Mouse (Mus musculus) embryonic facial prominence, embryonic 10.5 days (tissue): ENCODE measurements around the gene Aldh3b3. TPM values are rescaled to one million over a fixed set of nuclear protein-coding genes. Genes with fewer than 3 reads are reported as not detected.

Experiments
- DNase-seq: peaks from one replicate; pipeline ENCODE4 v3.0.0-alpha.2; 2017; ENCODE audit warnings: low spot score
- H3K27ac ChIP-seq: fragments of 300-500 bp; sonication (generic); replicated peaks from 2 replicates; pipeline ENCODE4 v1.5.1; 2016; ENCODE audit warnings: mild to moderate bottlenecking
- H3K27me3 ChIP-seq: fragments of 300-500 bp; sonication (generic); replicated peaks from 2 replicates; pipeline ENCODE4 v1.6.1; 2016; ENCODE audit warnings: low read depth, mild to moderate bottlenecking; ENCODE audit not compliant: poor library complexity, severe bottlenecking
- H3K36me3 ChIP-seq: fragments of 300-500 bp; sonication (generic); replicated peaks from 2 replicates; pipeline ENCODE4 v1.6.1; 2016; ENCODE audit warnings: mild to moderate bottlenecking, moderate library complexity
- H3K4me1 ChIP-seq: fragments of 300-500 bp; sonication (generic); 2 replicates; pipeline ENCODE4 v1.6.1; 2016
- H3K4me3 ChIP-seq: fragments of 300-500 bp; sonication (generic); 2 replicates; pipeline ENCODE4 v1.5.1; 2016; ENCODE audit warnings: mild to moderate bottlenecking, moderate library complexity
- H3K9me3 ChIP-seq: fragments of 300-500 bp; sonication (generic); 2 replicates; pipeline ENCODE4 v1.6.1; 2016; ENCODE audit warnings: mild to moderate bottlenecking
- WGBS: fragments of 180-500 bp; shearing (Covaris S2); methylation state at CpG from one replicate; pipeline ENCODE4 v1.1.7; 2016; 5-methylcytosine and 5-hydroxymethylcytosine counted together
- polyA plus RNA-seq: library from polyadenylated mRNA; unstranded; fragments of >200 nt; fragmentation: Nextera tagmentation; extraction: Ambion mirVana; gene quantifications from 2 replicates; pipeline ENCODE4 v1.2.1, GENCODE M21; 2016

The Aldh3b3 gene
- polyA plus RNA-seq, 1 experiment from 2014 or later: not detected

DNA sequence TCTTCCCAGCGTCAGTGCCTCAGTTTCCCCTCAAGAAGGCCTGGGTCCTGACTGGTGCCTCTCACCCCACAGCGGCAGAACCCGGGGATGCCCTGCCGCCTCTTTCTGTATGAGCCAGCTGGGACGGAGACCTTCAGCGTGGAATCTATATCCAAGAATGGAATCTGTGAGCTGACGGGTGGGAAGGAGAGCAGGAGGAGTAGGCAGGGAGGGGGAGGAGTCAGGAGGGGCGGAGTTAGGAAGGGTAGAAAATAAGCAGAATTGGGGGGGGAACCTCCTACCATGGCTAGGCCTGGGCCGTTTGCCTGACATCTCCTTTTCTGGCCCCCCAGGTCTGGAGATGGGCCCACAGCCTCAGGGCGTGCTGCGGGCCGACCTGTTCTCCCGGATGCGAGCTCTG lies 29.6 kb downstream of the Aldh3b3 start:
- H3K9me3 ChIP-seq: peaks cover 6% of the 10 kb centered on the region; the same call in 1 of the 2 replicates
- WGBS: 88% methylated on average over 14 of the region's 14 CpGs
- H3K4me1 ChIP-seq: peaks cover 54% of the 10 kb centered on the region
- H3K27ac ChIP-seq: no peak overlapping the region
- H3K36me3 ChIP-seq: no peaks in the 10 kb centered on the region
- DNase-seq: no peak
- no peak overlapping the region for H3K4me3 ChIP-seq
- H3K27me3 ChIP-seq: no peaks in the 10 kb centered on the region

DNA sequence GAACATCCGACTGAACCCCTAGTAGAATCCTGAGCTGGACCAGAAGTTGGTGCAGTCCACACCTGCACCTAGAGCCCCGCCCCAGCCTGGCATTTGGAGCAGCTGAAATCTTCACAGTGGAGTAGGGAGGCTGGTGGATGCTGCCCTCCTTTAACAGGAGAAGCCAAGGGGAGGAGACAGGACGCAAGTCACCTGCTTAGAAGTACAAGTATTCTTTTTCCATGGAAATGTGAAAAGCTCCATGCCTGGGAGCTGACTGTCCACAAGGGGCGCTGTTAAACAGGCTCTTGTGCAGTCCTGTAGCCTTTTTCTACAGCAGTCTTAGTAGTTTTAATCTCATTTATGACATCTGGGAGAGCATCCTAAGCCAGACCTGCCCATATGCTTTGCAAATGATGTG lies 30.3 kb downstream of the Aldh3b3 start:
- DNase-seq: no peak
- Histone ChIP-seq H3K27ac (no peak overlapping the region), H3K36me3 (no peaks in the 10 kb centered on the region), H3K9me3 (peaks cover 6% of the 10 kb centered on the region; the same call in 1 of the 2 replicates), H3K27me3 (no peaks in the 10 kb centered on the region), H3K4me3 (no peak overlapping the region), H3K4me1 (peaks cover 47% of the 10 kb centered on the region)
- WGBS: 84% methylated on average over 4 of the region's 4 CpGs

DNA sequence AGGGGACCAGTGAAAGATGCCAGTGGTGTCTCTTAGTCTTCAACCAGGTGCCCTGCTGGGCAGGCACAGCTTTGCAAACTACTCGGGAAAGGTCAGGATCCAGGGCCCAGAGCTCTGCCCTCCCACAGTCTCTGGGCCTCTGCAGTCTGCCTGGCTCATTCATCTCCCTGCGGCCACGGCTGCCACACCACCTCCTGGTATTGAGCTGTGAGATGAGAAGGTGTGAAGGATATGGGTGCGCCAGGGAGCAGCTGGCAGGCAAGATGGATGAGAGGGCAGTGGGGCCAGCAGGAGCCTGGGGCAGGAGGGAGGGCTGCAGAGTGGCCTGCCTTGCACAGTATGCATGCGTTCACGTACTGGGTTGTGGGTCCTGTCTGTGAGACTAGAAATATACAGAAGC lies 32.4 kb downstream of the Aldh3b3 start:
- DNase-seq: no peak

DNA sequence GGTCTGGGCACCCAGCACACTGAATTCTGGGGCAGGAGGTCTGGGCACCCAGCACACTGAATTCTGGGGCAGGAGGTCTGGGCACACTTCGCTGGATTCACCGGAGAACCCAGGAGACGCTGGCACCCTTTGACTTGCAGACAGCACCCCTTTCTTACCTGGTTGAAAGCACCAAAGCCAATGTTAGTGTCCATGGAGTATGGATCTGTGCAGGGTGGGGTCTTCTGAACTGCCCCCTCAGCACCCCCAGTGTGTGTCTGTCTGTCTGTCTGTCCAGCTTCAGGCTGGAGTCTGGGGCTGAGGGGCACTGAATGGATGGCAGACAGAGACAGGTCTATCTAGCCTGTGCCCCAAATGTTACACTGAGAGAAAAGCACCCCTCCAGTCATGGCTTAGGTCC lies 33.1 kb downstream of the Aldh3b3 start:
- H3K4me1 ChIP-seq: peaks cover 35% of the 10 kb centered on the region
- H3K27me3 ChIP-seq: no peaks in the 10 kb centered on the region
- 0 out of 2 replicates have a peak overlapping the region, but pooled peaks have one; percentile 4 for H3K27ac ChIP-seq
- H3K36me3 ChIP-seq: no peaks in the 10 kb centered on the region
- H3K9me3 ChIP-seq: peaks cover 6% of the 10 kb centered on the region; the same call in 1 of the 2 replicates
- 95% methylated on average over 3 of the region's 3 CpGs for WGBS
- no peak for DNase-seq
- no peak overlapping the region for H3K4me3 ChIP-seq

More for the DNA sequence above, 32.4 kb downstream of the Aldh3b3 start:
- Histone ChIP-seq H3K27me3 (no peaks in the 10 kb centered on the region), H3K4me1 (peaks cover 35% of the 10 kb centered on the region), H3K9me3 (peaks cover 6% of the 10 kb centered on the region; the same call in 1 of the 2 replicates), H3K4me3 (no peak overlapping the region), H3K27ac (no peak overlapping the region; the same call in 1 of the 2 replicates), H3K36me3 (no peaks in the 10 kb centered on the region)
- 69% methylated on average over 6 of the region's 6 CpGs for WGBS

DNA sequence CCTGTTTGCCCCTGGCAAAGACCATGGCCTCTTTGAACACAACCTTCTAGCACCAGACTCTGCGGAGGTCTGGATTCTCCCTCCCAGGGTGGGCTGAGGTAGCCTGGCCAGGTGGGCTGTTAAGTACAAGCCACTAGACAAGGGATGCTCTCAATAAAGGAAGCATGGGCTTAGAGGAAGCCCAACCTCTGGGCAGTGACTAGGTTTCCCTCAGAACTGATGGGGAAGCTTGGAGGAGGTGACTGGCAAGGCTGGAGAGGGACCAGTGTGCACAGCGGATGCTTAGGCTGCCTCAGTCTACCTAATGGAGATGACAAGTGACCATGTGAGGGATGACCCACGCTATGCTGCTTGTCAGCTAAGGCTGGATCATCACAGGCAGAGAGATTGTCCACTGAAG lies 33.5 kb downstream of the Aldh3b3 start:
- WGBS: 83% methylated on average over 3 of the region's 3 CpGs
- Histone ChIP-seq H3K36me3 (no peaks in the 10 kb centered on the region), H3K27me3 (no peaks in the 10 kb centered on the region), H3K4me1 (peaks cover 33% of the 10 kb centered on the region), H3K27ac (0 out of 2 replicates have a peak overlapping the region, but pooled peaks have one; percentile 4), H3K9me3 (peaks cover 6% of the 10 kb centered on the region; the same call in 1 of the 2 replicates), H3K4me3 (no peak overlapping the region)
- no peak for DNase-seq

DNA sequence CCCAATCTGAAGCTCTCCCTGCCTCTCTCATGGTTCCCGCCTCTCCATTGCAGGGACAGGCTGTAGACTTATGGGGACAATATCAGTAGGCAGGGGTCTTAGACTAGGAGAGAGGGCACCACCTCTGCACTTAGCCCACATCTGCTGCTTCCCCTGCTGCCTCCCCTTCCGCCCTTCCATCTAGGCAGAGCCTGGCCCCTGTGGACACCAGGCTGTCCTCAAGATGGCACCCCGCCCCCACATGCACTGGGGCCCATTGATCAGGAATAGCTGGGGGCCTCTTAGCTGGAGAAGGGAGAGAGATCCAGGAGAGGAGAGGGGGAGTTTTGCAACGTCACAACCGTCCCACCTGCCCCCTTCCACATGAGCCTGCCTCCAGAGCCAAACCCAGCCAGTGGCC lies 34.0 kb downstream of the Aldh3b3 start, which contains the start of gene Tbx10:
Gene Tbx10, plus strand, starts transcription at position 337 of the 400 bp plus-strand sequence.
- Histone ChIP-seq H3K4me3 (no peak within 1 kb of the TSS), H3K4me1 (peaks cover 36% of the 10 kb centered on the region), H3K27ac (0 out of 2 replicates have a peak within 1 kb of the TSS, but pooled peaks have one; percentile 19), H3K36me3 (no peaks in the 10 kb centered on the region), H3K9me3 (peaks cover 6% of the 10 kb centered on the region; the same call in 1 of the 2 replicates), H3K27me3 (no peaks in the 10 kb centered on the region)
- DNase-seq: no peak
- 50% methylated on average over 5 of the region's 5 CpGs for WGBS

DNA sequence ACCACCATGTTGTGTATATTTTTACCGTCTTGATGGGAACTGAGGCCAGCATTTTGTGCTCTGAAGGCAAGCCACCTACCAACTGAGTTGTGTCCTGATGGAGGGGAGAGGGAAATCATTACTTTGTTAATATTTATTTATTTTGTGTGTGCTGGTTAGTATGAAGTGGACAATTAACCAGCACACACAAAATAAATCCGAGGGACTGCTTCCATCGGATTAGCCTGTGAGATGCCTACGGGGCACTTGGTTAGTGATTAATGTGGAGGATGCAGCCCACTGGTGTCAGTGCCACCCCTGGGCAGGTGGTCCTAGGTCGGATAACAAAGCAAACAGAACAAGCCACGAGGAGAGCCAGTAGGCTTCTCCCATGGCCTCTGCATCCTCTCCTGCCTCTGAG lies 36.5 kb downstream of the Aldh3b3 start:
- peaks cover 51% of the 10 kb centered on the region for H3K4me1 ChIP-seq
- WGBS: 65% methylated on average over 6 of the region's 6 CpGs
- H3K9me3 ChIP-seq: no peaks in the 10 kb centered on the region
- H3K27me3 ChIP-seq: peaks cover 13% of the 10 kb centered on the region; the same call in 1 of the 2 replicates
- H3K27ac ChIP-seq: no peak overlapping the region; the same call in 1 of the 2 replicates
- DNase-seq: no peak
- no peaks in the 10 kb centered on the region for H3K36me3 ChIP-seq
- no peak overlapping the region for H3K4me3 ChIP-seq

DNA sequence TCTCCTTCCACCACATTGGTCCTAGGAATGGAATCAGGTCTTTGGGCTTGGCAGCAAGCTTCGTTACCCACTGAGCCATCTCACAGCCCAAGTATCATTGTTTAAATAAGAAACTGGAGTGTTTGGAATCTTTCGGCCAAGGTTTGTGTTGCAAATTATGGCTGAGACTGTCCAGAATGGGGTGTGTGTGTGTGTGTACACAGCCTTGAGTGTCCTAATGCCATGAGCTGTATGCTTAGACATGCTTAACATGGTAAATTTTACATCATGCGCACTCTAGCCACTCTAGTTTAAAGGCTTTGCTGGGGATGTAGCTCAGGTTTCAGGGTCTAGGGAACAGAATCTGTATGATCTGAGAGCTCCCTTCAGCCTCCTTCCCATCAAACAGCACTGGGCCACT lies 37.1 kb downstream of the Aldh3b3 start:
- H3K4me3 ChIP-seq: no peak overlapping the region
- peaks cover 13% of the 10 kb centered on the region; the same call in 1 of the 2 replicates for H3K27me3 ChIP-seq
- DNase-seq: no peak
- peaks cover 51% of the 10 kb centered on the region for H3K4me1 ChIP-seq
- no peaks in the 10 kb centered on the region for H3K36me3 ChIP-seq
- H3K27ac ChIP-seq: no peak overlapping the region
- 87% methylated on average over 3 of the region's 3 CpGs for WGBS
- no peaks in the 10 kb centered on the region for H3K9me3 ChIP-seq

DNA sequence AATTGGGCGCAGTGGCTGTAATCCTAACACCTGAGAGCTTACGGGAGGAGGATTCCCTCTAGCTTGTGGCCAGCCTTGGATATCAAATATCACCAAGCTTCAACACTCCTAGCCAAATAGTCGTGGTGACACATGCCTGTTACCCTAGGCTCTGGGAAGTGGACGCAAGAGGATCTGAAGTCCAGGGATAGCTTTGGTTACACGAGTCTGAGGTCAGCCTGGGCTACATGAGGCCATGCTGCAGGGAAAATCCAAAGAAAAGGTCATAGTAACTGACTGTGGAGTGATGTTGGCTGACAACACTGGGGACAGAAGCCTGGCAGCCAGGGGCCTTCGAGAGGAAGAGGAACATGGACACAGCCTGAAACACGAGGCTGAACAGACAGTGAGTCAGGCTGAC lies 37.7 kb downstream of the Aldh3b3 start:
- H3K4me3 ChIP-seq: no peak overlapping the region
- H3K4me1 ChIP-seq: peaks cover 55% of the 10 kb centered on the region
- H3K27ac ChIP-seq: no peak overlapping the region
- DNase-seq: no peak
- 65% methylated on average over 7 of the region's 7 CpGs for WGBS
- H3K36me3 ChIP-seq: no peaks in the 10 kb centered on the region
- H3K9me3 ChIP-seq: no peaks in the 10 kb centered on the region
- H3K27me3 ChIP-seq: peaks cover 13% of the 10 kb centered on the region; the same call in 1 of the 2 replicates

DNA sequence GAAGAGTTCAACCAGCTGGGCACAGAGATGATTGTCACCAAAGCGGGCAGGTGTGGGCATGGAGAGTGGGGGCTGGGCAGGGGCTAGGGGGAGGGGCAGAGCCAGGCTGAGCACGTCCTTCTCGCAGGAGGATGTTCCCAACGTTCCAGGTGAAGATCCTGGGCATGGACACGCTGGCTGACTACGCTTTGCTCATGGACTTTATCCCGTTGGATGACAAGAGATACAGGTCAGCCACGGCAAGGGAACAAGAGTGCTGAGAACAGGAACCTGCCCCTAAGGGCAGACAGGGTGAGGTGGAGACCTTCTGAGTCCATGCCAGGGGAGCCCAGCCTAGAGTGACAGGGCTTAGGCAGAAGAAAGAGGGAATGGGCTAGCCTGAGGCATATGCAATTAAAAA lies 38.3 kb downstream of the Aldh3b3 start:
- Histone ChIP-seq H3K9me3 (no peaks in the 10 kb centered on the region), H3K36me3 (no peaks in the 10 kb centered on the region), H3K27me3 (peaks cover 13% of the 10 kb centered on the region; the same call in 1 of the 2 replicates), H3K27ac (no peak overlapping the region), H3K4me1 (peaks cover 61% of the 10 kb centered on the region), H3K4me3 (no peak overlapping the region)
- DNase-seq: no peak
- 81% methylated on average over 8 of the region's 8 CpGs for WGBS

DNA sequence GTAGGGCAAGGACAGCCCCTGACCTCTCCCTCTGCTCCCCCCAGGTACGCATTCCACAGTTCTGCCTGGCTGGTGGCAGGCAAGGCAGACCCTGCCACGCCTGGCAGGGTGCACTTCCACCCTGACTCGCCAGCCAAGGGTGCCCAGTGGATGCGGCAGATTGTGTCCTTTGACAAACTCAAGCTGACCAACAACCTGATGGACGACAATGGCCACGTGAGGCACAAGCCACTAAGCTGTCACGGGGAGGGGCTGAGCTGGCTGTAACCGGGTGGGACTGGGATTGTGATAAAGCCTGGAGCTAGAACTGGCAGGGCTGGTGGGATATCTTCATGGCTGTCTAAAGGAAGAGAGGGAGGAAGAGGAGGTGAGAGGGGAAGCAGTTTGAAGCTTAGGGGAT lies 38.8 kb downstream of the Aldh3b3 start:
- no peak for DNase-seq
- Histone ChIP-seq H3K4me3 (no peak overlapping the region), H3K27me3 (peaks cover 13% of the 10 kb centered on the region; the same call in 1 of the 2 replicates), H3K36me3 (no peaks in the 10 kb centered on the region), H3K9me3 (no peaks in the 10 kb centered on the region), H3K27ac (no peak overlapping the region), H3K4me1 (peaks cover 62% of the 10 kb centered on the region)
- WGBS: 65% methylated on average over 8 of the region's 8 CpGs

DNA sequence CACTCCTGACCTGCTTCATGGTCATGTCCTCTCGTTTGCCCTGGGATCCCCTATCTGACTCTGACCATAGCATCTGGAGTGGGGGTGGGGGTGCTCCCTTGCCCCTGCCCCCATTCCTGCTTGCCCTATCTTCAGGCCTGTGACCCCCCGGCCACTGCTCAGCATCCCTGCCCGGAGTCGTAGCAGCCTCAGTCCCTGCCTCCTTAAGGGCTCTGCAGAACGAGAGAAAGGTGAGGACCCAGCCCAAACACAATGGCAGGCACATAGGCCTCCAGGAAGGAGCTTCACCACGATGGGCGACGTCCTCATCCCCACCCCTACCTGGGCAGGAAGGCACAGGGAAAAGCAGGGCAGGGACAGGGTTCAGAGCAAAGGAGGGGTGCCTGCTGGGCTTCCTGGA lies 39.9 kb downstream of the Aldh3b3 start:
- Histone ChIP-seq H3K36me3 (no peaks in the 10 kb centered on the region), H3K4me3 (no peak overlapping the region), H3K9me3 (no peaks in the 10 kb centered on the region), H3K27me3 (peaks cover 13% of the 10 kb centered on the region; the same call in 1 of the 2 replicates), H3K4me1 (peaks cover 55% of the 10 kb centered on the region), H3K27ac (no peak overlapping the region)
- WGBS: 71% methylated on average over 8 of the region's 8 CpGs
- no peak for DNase-seq

DNA sequence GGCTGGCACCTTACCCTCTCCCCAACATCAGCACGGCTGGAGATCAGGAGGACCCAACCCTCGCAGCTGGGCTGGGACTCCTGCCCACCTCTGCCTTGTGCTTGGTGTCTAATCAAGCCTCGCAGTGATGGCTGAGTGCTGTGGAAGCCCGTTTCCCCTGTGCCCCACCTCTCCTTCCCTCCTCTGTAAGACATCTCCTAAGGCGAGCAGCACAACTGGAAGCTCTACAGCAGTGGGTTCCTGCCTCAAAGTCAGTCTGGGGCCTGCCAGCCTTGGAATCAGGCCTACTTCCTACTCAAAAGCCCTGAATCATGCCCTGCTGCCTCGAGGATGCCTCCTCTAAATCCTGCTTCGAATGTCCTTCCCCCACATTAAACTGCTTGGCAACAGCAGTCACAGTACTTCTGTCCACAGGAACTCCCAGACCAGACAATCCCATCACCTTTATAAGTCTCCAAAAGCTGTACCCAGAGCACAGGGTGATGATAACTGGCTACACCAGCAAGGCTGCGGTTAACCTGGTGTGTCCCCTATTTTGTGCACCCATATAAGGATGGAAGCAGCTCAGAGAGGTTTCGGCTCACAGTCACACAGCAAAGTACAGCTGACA lies 40.8 kb downstream of the Aldh3b3 start:
- Histone ChIP-seq H3K36me3 (0 out of 2 replicates have a peak, but pooled peaks cover 2% of the 10 kb centered on the region), H3K27ac (no peak overlapping the region; the same call in 1 of the 2 replicates), H3K27me3 (peaks cover 13% of the 10 kb centered on the region; the same call in 1 of the 2 replicates), H3K4me1 (peaks cover 55% of the 10 kb centered on the region), H3K9me3 (no peaks in the 10 kb centered on the region), H3K4me3 (peak overlapping the region; percentile 90)
- 87% methylated on average over 9 of the region's 9 CpGs for WGBS
- no peak for DNase-seq
